Mouse (Mus musculus) T-cell, adult 2 months (primary cell): ENCODE measurements around the gene Tmem230.
"Not testable (repeated sequence)": the region's sequence is repeated elsewhere in the genome, so short reads cannot be mapped to it uniquely, and the experiment has no call there.

Experiments used
- DNase-seq: peaks from one replicate; pipeline ENCODE4 v3.0.0; 2022; ENCODE audit warnings: low spot score

Tmem230 gene

GRCm38 (mm10) chr2:132247539-132248313, at the start of gene Tmem230:
TSS of gene Tmem230 (minus strand) at chr2:132247807.
- peak; percentile 96 for DNase-seq

- DNase-seq, result no peak
These were observed 46.3 kb upstream of the Tmem230 start for GRCm38 (mm10) chr2:132293694-132294450.

DNA sequence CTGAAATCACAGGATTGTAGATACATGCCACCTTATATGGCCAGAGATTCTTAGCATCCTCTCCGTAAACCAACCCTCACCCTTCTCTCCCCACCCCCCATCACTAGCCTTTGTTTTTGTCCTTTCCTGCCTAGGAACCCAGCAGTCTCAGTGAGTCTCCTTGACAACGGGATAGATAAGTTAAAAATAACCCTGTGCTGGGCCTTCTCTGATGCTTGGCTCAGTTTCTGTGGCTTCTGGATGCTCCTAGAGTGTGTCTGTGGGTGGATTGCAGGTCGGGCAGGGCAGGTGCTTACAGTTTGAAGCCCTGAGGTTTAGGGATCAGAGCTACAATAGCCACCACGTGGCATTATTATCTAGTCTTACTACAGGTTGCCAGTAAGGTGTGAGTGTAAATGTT, 44.5 kb upstream of the Tmem230 start:
- peak; percentile 34 for DNase-seq

GRCm38 (mm10) chr2:132291265-132291664, 43.7 kb upstream of the Tmem230 start:
- DNase-seq, result no peak

DNA sequence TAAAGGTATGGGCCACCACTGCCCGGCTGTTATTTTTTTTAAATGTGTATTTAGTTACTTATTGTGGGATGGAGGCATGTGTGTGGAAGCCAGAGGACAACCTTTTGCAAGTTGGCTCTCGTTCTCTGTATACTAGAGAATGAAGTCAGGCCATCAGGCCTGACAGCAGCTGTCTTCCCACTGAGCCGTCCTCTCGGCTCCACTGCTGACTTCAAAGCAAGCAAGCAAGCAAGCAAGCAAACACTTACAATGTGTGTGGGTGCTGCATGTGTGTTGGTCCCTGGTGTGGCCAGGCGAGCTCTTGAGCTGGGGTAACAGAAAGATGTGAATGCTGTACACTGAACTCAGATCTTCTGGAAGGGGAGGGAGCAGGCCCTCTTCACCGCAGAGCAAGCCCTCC, 43.2 kb upstream of the Tmem230 start:
- DNase-seq, result no peak

DNA sequence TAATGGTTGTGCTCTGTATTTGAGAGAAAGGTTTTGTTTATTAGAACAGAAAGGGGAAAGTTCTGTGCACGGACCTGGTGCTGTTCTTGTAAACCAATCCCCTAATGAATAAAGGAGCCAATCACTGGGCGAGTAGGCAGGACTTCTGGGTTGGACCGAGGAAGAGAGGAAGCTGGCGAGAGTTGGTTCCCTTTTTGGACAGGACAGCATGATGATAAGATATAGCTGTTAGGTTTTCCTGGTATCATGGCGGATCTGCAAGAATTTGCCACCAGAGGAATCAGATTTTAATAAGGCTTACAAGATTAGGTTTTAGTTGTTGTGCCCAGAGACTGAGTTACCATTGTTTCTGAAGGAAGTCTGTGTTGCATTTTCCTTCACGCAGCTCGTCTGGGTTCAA, 41.6 kb upstream of the Tmem230 start:
- DNase-seq, result not testable (repeated sequence)

DNA sequence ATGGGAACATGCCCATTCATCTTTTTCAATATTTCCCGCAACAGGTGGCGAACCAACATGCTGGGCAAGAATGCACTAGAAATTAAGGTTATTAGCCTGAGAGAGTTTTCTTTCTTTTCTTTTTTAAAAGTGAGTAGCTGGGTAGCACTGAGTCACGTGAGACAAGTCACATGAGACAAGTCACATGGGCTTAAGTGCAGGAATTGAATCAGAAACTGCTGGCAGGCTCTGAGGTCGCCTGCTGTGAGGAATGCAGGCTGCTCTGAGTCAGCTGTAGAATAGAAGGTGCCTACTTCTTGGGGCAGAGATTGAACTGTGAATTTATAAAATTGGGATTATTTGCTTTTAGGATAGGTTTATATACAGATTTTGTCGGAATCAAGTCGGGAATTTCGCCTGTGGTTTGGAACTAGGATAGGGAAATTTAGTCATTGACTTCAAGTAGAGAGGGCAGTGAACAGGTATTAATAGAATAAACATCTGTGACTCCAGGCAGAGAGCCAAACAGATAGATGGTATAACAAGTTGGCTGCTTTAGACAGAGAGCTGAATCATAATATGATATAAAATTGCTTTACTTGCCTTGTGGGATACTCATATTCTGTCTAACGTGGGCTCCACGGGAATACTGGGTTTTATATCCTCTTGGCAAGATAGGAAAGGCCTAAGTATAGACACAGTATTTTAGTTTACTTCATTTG, 38.9 kb upstream of the Tmem230 start:
- no peak for DNase-seq

DNA sequence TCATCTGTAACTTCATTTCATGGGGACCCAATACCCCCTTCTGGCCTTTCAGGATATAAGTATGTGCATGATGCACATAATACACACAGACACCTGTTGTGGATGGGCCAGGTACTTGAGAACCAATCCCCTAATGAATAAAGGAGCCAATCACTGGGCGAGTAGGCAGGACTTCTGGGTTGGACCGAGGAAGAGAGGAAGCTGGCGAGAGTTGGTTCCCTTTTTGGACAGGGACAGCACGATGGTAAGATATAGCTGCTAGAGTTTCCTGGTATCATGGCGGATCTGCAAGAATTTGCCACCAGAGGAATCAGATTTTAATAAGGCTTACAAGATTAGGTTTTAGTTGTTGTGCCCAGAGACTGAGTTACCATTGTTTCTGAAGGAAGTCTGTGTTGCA, 38.1 kb upstream of the Tmem230 start:
- DNase-seq, result not testable (repeated sequence)

DNA sequence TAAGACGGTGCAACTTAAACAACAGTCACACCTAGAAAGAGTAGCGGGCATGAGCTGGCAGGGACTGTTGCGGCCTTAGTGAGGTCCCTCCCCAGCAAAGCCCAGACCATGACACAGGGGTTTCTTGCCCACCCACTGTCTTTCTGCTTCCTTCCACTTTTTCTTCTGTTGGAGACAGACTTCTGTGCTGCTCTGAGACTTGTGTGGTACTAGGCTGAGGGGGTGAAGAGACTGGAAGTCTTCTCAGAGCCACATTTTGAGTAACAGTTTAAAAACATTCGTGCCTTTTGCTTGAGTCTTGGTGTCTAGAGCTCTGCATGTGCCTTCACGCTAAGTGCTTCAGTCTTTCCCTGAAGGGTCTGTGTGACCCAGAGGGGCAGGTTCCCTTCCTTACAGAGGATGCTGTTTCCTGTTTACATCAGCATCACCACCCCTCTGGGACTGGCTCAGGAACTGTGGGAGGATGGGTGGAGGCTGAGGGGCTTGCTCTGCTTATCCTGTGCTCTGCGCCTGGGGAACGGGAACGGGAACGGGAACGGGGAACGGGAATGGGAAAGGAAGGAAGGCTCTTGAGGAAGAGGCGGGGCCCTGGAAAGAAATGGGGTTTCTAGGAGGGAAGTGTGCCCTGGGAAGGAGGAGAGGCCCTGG, 37.0 kb upstream of the Tmem230 start:
- no peak for DNase-seq

GRCm38 (mm10) chr2:132283236-132284070, 35.8 kb upstream of the Tmem230 start:
- no peak for DNase-seq

DNA sequence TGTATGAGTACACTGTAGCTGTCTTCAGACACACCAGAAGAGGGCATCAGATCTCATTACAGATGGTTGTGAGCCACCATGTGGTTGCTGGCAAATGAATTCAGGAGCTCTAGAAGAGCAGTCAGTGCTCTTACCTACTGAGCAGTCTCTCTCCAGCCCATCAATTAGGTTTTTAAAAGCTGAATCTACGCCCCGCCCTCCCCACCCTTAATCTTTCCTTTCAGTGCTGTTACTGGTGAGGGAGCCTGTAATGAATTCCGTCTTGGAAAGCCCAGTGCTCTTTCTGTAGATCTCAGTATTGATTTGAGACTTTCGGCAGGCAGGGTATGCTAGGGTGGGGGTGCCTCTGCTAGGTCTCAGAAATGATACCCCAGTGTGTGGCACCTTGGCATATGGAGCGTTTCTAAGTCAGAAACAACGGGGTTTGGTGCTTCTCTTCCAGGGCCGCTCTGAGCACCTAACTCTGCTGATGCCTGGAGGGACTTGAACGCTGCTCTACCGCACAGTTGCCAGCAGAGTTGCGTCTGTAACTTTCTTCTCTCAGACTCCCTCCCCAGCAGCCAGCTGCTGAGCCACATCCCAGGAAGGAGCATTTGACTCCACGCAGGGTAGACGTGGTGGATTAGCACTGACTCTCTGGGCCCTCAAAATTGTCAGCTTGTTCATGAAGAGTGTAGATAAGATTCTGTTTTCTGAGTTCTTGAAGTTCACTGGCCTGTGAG, 35.0 kb upstream of the Tmem230 start:
- DNase-seq, result no peak

- DNase-seq, result peak; percentile 51
These were observed 34.2 kb upstream of the Tmem230 start for GRCm38 (mm10) chr2:132281560-132282452.

GRCm38 (mm10) chr2:132280518-132281120, 33.0 kb upstream of the Tmem230 start:
- no peak for DNase-seq

DNA sequence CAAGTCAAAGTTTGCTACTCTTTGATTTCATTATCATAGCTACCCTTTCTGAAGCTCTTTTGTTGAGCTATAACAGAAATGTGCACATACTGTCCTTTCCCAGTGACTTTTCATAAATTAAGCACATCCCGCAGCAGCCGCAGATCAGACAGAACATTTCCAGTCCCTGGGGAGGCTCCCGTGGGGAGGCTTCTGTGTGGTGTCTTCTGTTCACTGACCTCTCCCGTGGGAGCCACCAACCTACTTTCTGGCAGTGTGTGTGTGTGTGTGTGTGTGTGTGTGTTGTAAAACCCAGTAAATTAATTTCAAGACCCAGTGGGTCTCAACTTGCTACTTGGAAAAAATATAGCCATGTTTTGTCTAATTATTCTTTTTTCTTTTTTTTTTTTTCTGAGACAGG, 32.4 kb upstream of the Tmem230 start:
- no peak for DNase-seq

GRCm38 (mm10) chr2:132279336-132279882, 31.8 kb upstream of the Tmem230 start:
- DNase-seq, result no peak

DNA sequence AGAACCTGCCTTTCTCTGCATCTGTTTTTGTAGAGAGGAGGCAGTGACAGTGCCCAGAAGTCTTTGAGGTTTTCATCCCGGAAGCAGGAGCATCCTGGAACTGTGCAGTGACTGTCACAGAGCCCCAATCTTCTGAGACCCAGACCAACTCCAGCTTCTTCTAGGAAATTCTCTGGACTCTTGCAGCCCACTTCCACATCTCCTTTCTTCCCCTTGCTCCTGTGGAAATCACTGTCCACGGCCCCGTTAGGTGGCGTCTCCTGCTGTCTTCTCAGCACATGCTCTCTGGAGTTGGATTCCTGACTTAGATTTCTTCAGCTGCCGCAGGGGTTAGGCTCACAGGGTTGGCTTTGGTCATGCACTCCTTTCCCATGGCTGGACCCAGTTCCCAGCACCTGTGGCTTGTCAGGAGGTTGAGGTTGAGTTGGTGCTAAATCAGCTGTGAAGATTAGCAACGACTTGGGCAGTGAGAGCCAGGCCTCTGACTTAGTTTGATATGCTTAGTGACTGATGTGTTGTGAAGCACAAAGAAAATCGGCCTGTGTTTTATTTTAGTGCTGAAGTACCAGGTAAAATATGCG, 30.8 kb upstream of the Tmem230 start:
- no peak for DNase-seq

DNA sequence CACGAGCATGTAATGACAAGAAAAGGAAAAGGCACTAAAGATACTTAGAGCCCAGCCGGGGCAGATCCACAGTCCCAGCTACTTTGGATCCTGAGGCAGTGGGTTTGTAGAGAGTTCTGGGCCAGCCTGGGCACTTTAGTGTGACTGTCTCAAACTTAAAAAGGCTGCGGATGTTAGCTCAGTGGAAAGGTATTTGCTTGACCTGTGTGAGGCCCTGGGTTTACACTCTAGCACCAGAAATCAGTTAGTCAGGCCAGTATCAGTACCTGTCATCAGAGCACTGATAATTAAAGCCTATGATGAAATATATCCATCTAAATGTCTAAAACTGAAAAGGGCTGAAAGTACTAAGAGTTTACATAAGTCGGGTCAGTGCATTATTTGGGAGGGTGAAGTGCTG, 28.6 kb upstream of the Tmem230 start:
- DNase-seq, result no peak

DNA sequence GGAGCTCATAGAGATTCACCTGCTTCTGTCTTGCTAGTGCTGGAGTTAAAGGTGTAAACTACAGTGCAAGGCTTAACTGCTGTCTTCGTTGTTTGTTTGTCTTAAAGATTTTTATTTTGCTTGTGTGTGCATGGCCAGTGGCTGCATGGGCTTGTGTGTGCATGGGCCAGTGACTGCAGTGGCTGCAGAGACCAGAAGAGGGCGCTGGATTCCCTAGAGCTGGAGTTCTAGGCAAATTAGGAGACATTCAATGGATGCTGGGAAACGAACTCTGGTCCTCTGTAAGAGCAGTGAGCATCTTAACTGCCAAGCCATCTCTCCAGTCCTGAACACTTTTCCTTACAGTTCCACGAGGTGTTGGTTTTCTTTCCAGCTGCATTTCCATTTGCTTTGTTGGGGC, 27.9 kb upstream of the Tmem230 start:
- DNase-seq, result no peak
